In genomic region chr11:81239966-81240681, GRCm38 (mm10) we compare ENCODE assay signal across 8 mouse cellular contexts.
DNase-seq lines count a peak whose midpoint lies in the region; ATAC-seq and TF ChIP-seq lines count a peak whose summit lies in the region.
"Had no signal": no experiment of that assay in that cellular context is flagged by ENCODE, and none has a peak within 500 bp of the region (broad histone marks: within the 10 kb centered on the region; RNA-seq: fewer than 3 reads in every experiment).

No protein-coding gene starts in this region.

- no peak overlapping the region for H3K27ac ChIP-seq in kidney, embryonic 14.5 days (ENCODE audit: low read depth, low read length)
- H3K27ac ChIP-seq in lung, postnatal 0 days (ENCODE audit: low read length): no peak overlapping the region
- H3K27ac ChIP-seq: limb, embryonic 15.5 days had no signal

- no peaks in the 10 kb centered on the region for H3K4me1 ChIP-seq in kidney, embryonic 14.5 days (ENCODE audit: control insufficient read depth, insufficient read depth, low read length)
- no peaks in the 10 kb centered on the region for H3K4me1 ChIP-seq in E14TG2a.4 (replicated peaks; ENCODE audit: low read depth, low read length)
- H3K4me1 ChIP-seq in lung, postnatal 0 days (ENCODE audit: insufficient read depth, low read depth, low read length): no peaks in the 10 kb centered on the region
- H3K4me1 ChIP-seq: limb, embryonic 15.5 days had no signal

- H3K4me2 ChIP-seq in kidney, embryonic 14.5 days (replicated peaks; ENCODE audit: low read depth, low read length): no peak overlapping the region
- no peak overlapping the region for H3K4me2 ChIP-seq in lung, postnatal 0 days (replicated peaks; ENCODE audit: low read depth, low read length)
- H3K4me2 ChIP-seq: limb, embryonic 15.5 days had no signal

- TF ChIP-seq EP300 in lung, postnatal 0 days (IDR thresholded peaks at IDR 0.05): no peak

- no peak overlapping the region for H3K9ac ChIP-seq in kidney, embryonic 14.5 days (ENCODE audit: low read depth, low read length)
- no peak overlapping the region for H3K9ac ChIP-seq in lung, postnatal 0 days (replicated peaks; ENCODE audit: low read depth)
- H3K9ac ChIP-seq: limb, embryonic 15.5 days had no signal

- no peaks in the 10 kb centered on the region for H3K36me3 ChIP-seq in kidney, embryonic 14.5 days (ENCODE audit: control insufficient read depth, insufficient read depth, low read length)
- no peaks in the 10 kb centered on the region for H3K36me3 ChIP-seq in E14TG2a.4 (ENCODE audit: insufficient read depth, low read length)
- H3K36me3 ChIP-seq in lung, postnatal 0 days (ENCODE audit: insufficient read depth, low read length): no peaks in the 10 kb centered on the region
- H3K36me3 ChIP-seq: limb, embryonic 15.5 days had no signal

- H3K4me3 ChIP-seq in kidney, embryonic 14.5 days (ENCODE audit: low read length): no peak overlapping the region
- H3K4me3 ChIP-seq in E14TG2a.4 (replicated peaks; ENCODE audit: low read length): no peak overlapping the region
- no peak overlapping the region for H3K4me3 ChIP-seq in lung, postnatal 0 days (ENCODE audit: low read depth, low read length)
- H3K4me3 ChIP-seq: limb, embryonic 15.5 days had no signal

- no peaks in the 10 kb centered on the region for H3K27me3 ChIP-seq in kidney, embryonic 14.5 days (ENCODE audit: control insufficient read depth, insufficient read depth, low read length)
- peaks cover 5% of the 10 kb centered on the region; the same call in 1 of the 2 replicates for H3K27me3 ChIP-seq in E14TG2a.4 (ENCODE audit: insufficient read depth, low read length)
- H3K27me3 ChIP-seq in lung, postnatal 0 days (replicated peaks; ENCODE audit: insufficient read depth, low read length): no peaks in the 10 kb centered on the region
- H3K27me3 ChIP-seq: limb, embryonic 15.5 days had no signal

- ATAC-seq in kidney, embryonic 14.5 days (ENCODE audit: low FRiP score, low TSS enrichment): no peak
- peak; percentile 79 for ATAC-seq in lung, postnatal 0 days

- peak; percentile 82 for TF ChIP-seq CTCF in E14TG2a.4 (conservative IDR thresholded peaks at IDR 0.05; ENCODE audit: low read length)
- peak; percentile 62 for TF ChIP-seq CTCF in lung, postnatal 0 days (IDR thresholded peaks at IDR 0.05)

- no peaks in the 10 kb centered on the region for H3K9me3 ChIP-seq in kidney, embryonic 14.5 days (ENCODE audit: control insufficient read depth, low read length)
- peaks cover 15% of the 10 kb centered on the region for H3K9me3 ChIP-seq in E14TG2a.4 (ENCODE audit: low read length)
- no peaks in the 10 kb centered on the region for H3K9me3 ChIP-seq in lung, postnatal 0 days (ENCODE audit: low read length)
- H3K9me3 ChIP-seq: limb, embryonic 15.5 days had no signal

- WGBS in kidney, embryonic 14.5 days: 46% methylated on average over 13 of the region's 13 CpGs
- WGBS in lung, postnatal 0 days: 33% methylated on average over 13 of the region's 13 CpGs

- DNase-seq in kidney, adult 18-20 months: peak; percentile 29
- DNase-seq in adrenal gland, adult 2 months: peak; percentile 30
- DNase-seq in forelimb bud, embryonic 11.5 days (ENCODE audit: low read depth, low spot score): peak; percentile 7
- peak; percentile 78 for DNase-seq in lung, postnatal 0 days (ENCODE audit: low spot score)
- DNase-seq in yolk sac, embryonic 10.5 days (ENCODE audit: low spot score): no peak
